Mouse (Mus musculus) hindbrain, postnatal 0 days (tissue): ENCODE data around the gene Cct8l1. TPM values are rescaled to one million over a fixed set of nuclear protein-coding genes. Genes with fewer than 3 reads are reported as not detected.

Experiments used
- ATAC-seq: fragments of 200-750 bp; cut with Nextera tagmentation; 2 replicates; pipeline ENCODE4 v1.8.0; 2017; ENCODE audit warnings: mild to moderate bottlenecking, moderate TSS enrichment, moderate library complexity
- DNase-seq: peaks from one replicate; pipeline ENCODE4 v3.0.0-alpha.2; 2015; ENCODE audit warnings: low spot score
- H3K27ac ChIP-seq: fragments of 300-500 bp; sonication (generic); 2 replicates; pipeline ENCODE4 v1.5.1; 2014; ENCODE audit warnings: mild to moderate bottlenecking
- H3K27me3 ChIP-seq: fragments of 300-500 bp; sonication (generic); 2 replicates; pipeline ENCODE4 v1.6.1; 2014; ENCODE audit warnings: low read length, mixed read lengths; ENCODE audit not compliant: insufficient read depth
- H3K36me3 ChIP-seq: fragments of 300-500 bp; sonication (generic); 2 replicates; pipeline ENCODE4 v1.6.1; 2014; ENCODE audit warnings: low read length, mixed read lengths; ENCODE audit not compliant: insufficient read depth
- H3K4me1 ChIP-seq: fragments of 300-500 bp; sonication (generic); 2 replicates; pipeline ENCODE4 v1.6.1; 2014; ENCODE audit warnings: antibody characterized with exemption, low read length, mixed read lengths; ENCODE audit not compliant: insufficient read depth
- H3K4me2 ChIP-seq: fragments of 300-500 bp; sonication (generic); 2 replicates; pipeline ENCODE4 v1.6.1; 2014; ENCODE audit warnings: low read depth, mild to moderate bottlenecking, low read length, moderate library complexity, mixed read lengths
- H3K4me3 ChIP-seq: fragments of 300-500 bp; sonication (generic); 2 replicates; pipeline ENCODE4 v1.5.1; 2014; ENCODE audit warnings: low read length
- H3K9ac ChIP-seq: fragments of 300-500 bp; sonication (generic); replicated peaks from 2 replicates; pipeline ENCODE4 v1.6.1; 2014; ENCODE audit warnings: mild to moderate bottlenecking, low read length, moderate library complexity, mixed read lengths
- H3K9me3 ChIP-seq: fragments of 300-500 bp; sonication (generic); 2 replicates; pipeline ENCODE4 v1.6.1; 2016; ENCODE audit warnings: low read length, mixed read lengths
- CTCF ChIP-seq: IDR thresholded peaks from 2 replicates; pipeline ENCODE4 v1.5.1; 2016; ENCODE audit warnings: antibody characterized with exemption, control low read depth, low read depth
- WGBS: fragments of 180-500 bp; shearing (Covaris S2); extraction: QIAGEN DNeasy Blood & Tissue Kit; methylation state at CpG from one replicate; pipeline ENCODE4 v1.1.7; 2014; 5-methylcytosine and 5-hydroxymethylcytosine counted together
- polyA plus RNA-seq: library from polyadenylated mRNA; unstranded; fragments of >200 nt; fragmentation: Nextera tagmentation; extraction: Ambion mirVana; gene quantifications from 2 replicates; pipeline ENCODE4 v1.2.1, GENCODE M21; 2015
- total RNA-seq: library from RNA; depleted of rRNA; stranded (reverse); fragments of >200 nt; gene quantifications from 2 replicates; pipeline ENCODE4 v1.2.3, GENCODE M21; 2014

Gene Cct8l1
- total and polyA plus RNA-seq, 2 experiments from 2014 or later = not detected

DNA sequence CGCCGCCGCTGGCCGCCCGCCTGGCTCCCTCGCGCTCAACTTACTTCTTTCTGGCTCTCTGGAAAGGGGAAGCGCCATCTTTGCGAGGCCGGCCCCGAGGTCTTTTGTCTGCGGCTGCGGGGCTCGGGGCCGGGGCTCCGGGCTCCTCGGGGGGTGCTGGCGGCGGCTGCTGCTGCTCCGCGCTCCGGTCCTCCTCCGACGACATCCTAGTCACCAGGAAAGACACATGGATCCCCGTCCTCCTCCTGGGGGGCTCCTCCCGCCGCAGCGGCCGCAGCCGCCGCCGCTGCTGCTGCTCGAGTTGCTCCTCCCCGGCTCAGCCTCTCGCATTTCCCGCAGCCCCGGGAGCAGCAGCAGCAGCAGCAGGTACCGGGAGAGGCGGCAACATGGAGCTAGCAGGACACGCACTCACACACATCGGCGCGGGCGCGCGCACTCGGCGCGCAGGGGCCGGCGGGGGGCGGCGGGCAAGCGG, 17.5 kb upstream of the Cct8l1 start, which contains the start of gene Kmt2c:
Gene Kmt2c (minus strand): TSS at position 438 of the 475 bp plus-strand sequence.
- Histone ChIP-seq H3K27me3 (no peaks in the 10 kb centered on the region), H3K27ac (peak within 1 kb of the TSS; percentile 99), H3K9me3 (no peaks in the 10 kb centered on the region), H3K4me3 (peak within 1 kb of the TSS; percentile 84), H3K4me2 (peak within 1 kb of the TSS; percentile 67), H3K9ac (peak within 1 kb of the TSS; percentile 96), H3K36me3 (no peaks in the 10 kb centered on the region), H3K4me1 (peaks cover 7% of the 10 kb centered on the region; the same call in 1 of the 2 replicates)
- DNase-seq = no peak
- WGBS = 2% methylated on average over 45 of the region's 54 CpGs
- TF ChIP-seq CTCF = no peak
- ATAC-seq = peak; percentile 17; the same call in 1 of the 2 replicates

- Histone ChIP-seq H3K4me1 (peaks cover 7% of the 10 kb centered on the region; the same call in 1 of the 2 replicates), H3K9me3 (no peaks in the 10 kb centered on the region), H3K27me3 (no peaks in the 10 kb centered on the region), H3K36me3 (no peaks in the 10 kb centered on the region), H3K9ac (peak overlapping the region; percentile 96), H3K27ac (peak overlapping the region; percentile 99), H3K4me2 (peak overlapping the region; percentile 67), H3K4me3 (peak overlapping the region; percentile 84)
- TF ChIP-seq CTCF = no peak
- peak; percentile 90 for DNase-seq
- peak; percentile 87 for ATAC-seq
- WGBS = 1% methylated on average over 45 of the region's 87 CpGs
These were observed 16.9 kb upstream of the Cct8l1 start for GRCm38 (mm10) chr5:25498821-25499422.

- no peaks in the 10 kb centered on the region for H3K27me3 ChIP-seq
- under 1% methylated on average over 64 of the region's 90 CpGs for WGBS
- peak overlapping the region; percentile 84 for H3K4me3 ChIP-seq
- peak overlapping the region; percentile 99 for H3K27ac ChIP-seq
- peak overlapping the region; percentile 96 for H3K9ac ChIP-seq
- TF ChIP-seq CTCF = no peak
- peak overlapping the region; percentile 67 for H3K4me2 ChIP-seq
- no peaks in the 10 kb centered on the region for H3K36me3 ChIP-seq
- peaks cover 7% of the 10 kb centered on the region; the same call in 1 of the 2 replicates for H3K4me1 ChIP-seq
- ATAC-seq = peak; percentile 91
- no peaks in the 10 kb centered on the region for H3K9me3 ChIP-seq
- DNase-seq = peak; percentile 99
These were observed 16.2 kb upstream of the Cct8l1 start for GRCm38 (mm10) chr5:25499423-25500398.

- Histone ChIP-seq H3K9me3 (no peaks in the 10 kb centered on the region), H3K4me2 (peak overlapping the region; percentile 67), H3K36me3 (no peaks in the 10 kb centered on the region), H3K27ac (no peak overlapping the region), H3K4me1 (peaks cover 7% of the 10 kb centered on the region; the same call in 1 of the 2 replicates), H3K4me3 (peak overlapping the region; percentile 84), H3K9ac (peak overlapping the region; percentile 96), H3K27me3 (no peaks in the 10 kb centered on the region)
- no peak for DNase-seq
- 73% methylated on average over 7 of the region's 7 CpGs for WGBS
- TF ChIP-seq CTCF = no peak
- no peak for ATAC-seq
These were observed 15.2 kb upstream of the Cct8l1 start for GRCm38 (mm10) chr5:25500686-25501085.

DNA sequence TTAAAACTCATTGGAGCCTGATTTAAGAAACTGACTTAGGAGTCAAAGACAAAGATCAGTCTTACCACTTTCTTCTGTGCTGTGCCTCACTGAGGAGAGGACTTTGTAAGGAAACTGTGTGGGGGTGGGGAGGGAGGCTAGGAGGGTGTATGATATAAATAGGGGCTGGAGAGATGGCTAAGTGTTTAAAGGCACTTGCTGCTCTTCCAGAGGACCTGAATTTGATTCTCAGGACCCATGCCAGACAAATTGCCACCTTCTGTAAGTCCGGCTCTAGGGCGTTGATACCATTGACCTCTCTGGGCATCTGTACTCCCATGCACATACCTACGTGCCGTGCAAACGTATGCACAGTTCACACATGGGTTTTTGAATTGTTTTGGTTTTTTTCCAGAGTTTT, 9.8 kb upstream of the Cct8l1 start:
- DNase-seq (no peak), ATAC-seq (no peak)
- H3K9ac ChIP-seq = no peak overlapping the region
- no peaks in the 10 kb centered on the region for H3K36me3 ChIP-seq
- H3K27me3 ChIP-seq = no peaks in the 10 kb centered on the region
- WGBS = 90% methylated on average over 5 of the region's 5 CpGs
- no peaks in the 10 kb centered on the region for H3K9me3 ChIP-seq
- no peak for TF ChIP-seq CTCF
- H3K4me2 ChIP-seq = no peak overlapping the region
- H3K27ac ChIP-seq = no peak overlapping the region
- no peaks in the 10 kb centered on the region for H3K4me1 ChIP-seq
- no peak overlapping the region for H3K4me3 ChIP-seq

GRCm38 (mm10) chr5:25516301-25516895, 531 bp downstream of the Cct8l1 start:
- Histone ChIP-seq H3K9me3 (no peaks in the 10 kb centered on the region), H3K4me2 (no peak overlapping the region), H3K27me3 (no peaks in the 10 kb centered on the region), H3K4me3 (no peak overlapping the region), H3K36me3 (no peaks in the 10 kb centered on the region), H3K9ac (no peak overlapping the region), H3K27ac (no peak overlapping the region), H3K4me1 (no peaks in the 10 kb centered on the region)
- no peak for TF ChIP-seq CTCF
- no peak for ATAC-seq
- no peak for DNase-seq
- WGBS = 89% methylated on average over 11 of the region's 11 CpGs
